Mouse (Mus musculus): ENCODE results near the gene Luzp1. TPM values are rescaled to one million over a fixed set of nuclear protein-coding genes. Genes with fewer than 3 reads are reported as not detected.

The Luzp1 gene
- total and polyA plus RNA-seq, 2 experiments from 2014 or later: 15.2 to 58.0 TPM

DNA sequence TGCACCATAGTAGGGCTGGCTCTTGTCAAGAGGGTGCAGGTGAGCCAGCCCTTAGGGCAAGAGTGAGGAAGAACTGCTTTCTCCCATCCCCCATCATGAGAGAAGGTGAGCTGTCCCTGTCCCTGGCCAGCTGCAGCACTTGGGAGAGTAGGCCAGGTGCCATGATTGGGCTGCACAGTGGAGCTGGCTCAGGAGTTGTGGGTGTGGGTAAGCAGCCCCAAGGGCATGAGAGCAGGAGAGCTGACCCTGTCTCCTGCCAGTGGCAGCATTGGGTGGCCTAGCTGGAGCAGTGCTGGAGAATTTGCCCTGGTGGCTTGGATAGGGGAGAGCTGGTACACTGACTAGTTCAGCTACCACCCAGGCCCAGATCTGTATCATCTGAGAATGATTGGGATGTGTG lies 43.3 kb downstream of the Luzp1 start:
- Histone ChIP-seq H3K27me3 (ENCODE audit: insufficient read depth, low read length) (no peaks in the 10 kb centered on the region), H3K36me3 (ENCODE audit: insufficient read depth, low read length) (no peaks in the 10 kb centered on the region), H3K4me3 (ENCODE audit: low read depth, low read length) (no peak overlapping the region), H3K9me3 (ENCODE audit: low read length) (no peaks in the 10 kb centered on the region), H3K4me2 (ENCODE audit: low read depth, low read length, poor library complexity, severe bottlenecking) (no peak overlapping the region), H3K4me1 (ENCODE audit: insufficient read depth, low read length) (no peaks in the 10 kb centered on the region), H3K9ac (replicated peaks; ENCODE audit: low read length, poor library complexity, severe bottlenecking) (no peak overlapping the region), H3K27ac (ENCODE audit: low read depth, low read length) (no peak overlapping the region)
- DNase-seq (ENCODE audit: low spot score) (no peak), ATAC-seq (ENCODE audit: low FRiP score) (no peak)
- no peak for TF ChIP-seq CTCF (IDR thresholded peaks at IDR 0.05)

DNA sequence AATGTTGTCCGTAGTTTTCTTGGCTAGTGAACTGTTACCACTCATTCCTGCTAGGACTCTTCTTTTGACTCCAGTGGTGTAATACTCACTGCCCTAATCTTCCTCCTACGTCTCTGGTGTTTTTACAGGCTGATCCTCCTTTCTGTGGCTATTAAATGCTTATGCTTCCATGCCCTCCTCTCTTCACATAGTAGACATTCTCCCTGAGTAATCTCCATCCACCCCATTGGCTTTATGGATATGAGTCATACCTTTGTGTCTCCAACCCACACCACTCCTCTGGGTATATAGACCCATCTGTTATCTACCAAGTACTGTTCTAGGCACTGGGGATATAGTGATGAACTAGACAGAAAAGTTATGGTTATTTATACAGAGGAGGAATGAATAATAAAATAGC lies 48.6 kb downstream of the Luzp1 start:
- no peak overlapping the region for H3K4me3 ChIP-seq (ENCODE audit: low read depth, low read length)
- no peaks in the 10 kb centered on the region for H3K4me1 ChIP-seq (ENCODE audit: insufficient read depth, low read length)
- H3K9me3 ChIP-seq (ENCODE audit: low read length): no peaks in the 10 kb centered on the region
- no peak overlapping the region for H3K4me2 ChIP-seq (ENCODE audit: low read depth, low read length, poor library complexity, severe bottlenecking)
- no peak for TF ChIP-seq CTCF (IDR thresholded peaks at IDR 0.05)
- DNase-seq (ENCODE audit: low spot score) (no peak), ATAC-seq (ENCODE audit: low FRiP score) (no peak)
- no peak overlapping the region for H3K9ac ChIP-seq (replicated peaks; ENCODE audit: low read length, poor library complexity, severe bottlenecking)
- H3K27me3 ChIP-seq (ENCODE audit: insufficient read depth, low read length): no peaks in the 10 kb centered on the region
- H3K27ac ChIP-seq (ENCODE audit: low read depth, low read length): no peak overlapping the region
- no peaks in the 10 kb centered on the region for H3K36me3 ChIP-seq (ENCODE audit: insufficient read depth, low read length)
- WGBS: 86% methylated on average over 2 of the region's 2 CpGs

DNA sequence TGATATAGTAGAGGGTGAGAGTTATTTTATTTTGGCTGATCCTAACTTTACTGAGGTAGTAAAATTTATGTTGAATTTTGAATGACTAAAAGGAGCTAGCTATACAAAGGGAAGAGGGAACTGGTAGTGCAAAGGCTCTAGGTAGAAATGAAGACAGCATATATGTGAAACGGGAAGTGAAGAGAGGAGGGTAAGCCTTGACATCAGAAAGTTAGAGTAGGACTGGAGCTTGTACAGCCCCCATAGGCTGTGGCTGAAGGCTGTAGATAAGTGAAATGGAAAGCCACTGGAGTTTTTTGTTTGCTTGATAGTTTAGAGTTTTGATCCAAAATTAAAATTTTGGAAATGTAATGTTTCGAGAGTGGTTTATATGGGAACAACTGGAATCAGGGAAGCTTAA lies 49.0 kb downstream of the Luzp1 start:
- 89% methylated on average over 2 of the region's 2 CpGs for WGBS
- no peaks in the 10 kb centered on the region for H3K27me3 ChIP-seq (ENCODE audit: insufficient read depth, low read length)
- no peak overlapping the region for H3K9ac ChIP-seq (replicated peaks; ENCODE audit: low read length, poor library complexity, severe bottlenecking)
- ATAC-seq (ENCODE audit: low FRiP score) (no peak), DNase-seq (ENCODE audit: low spot score) (no peak)
- no peaks in the 10 kb centered on the region for H3K4me1 ChIP-seq (ENCODE audit: insufficient read depth, low read length)
- H3K4me3 ChIP-seq (ENCODE audit: low read depth, low read length): no peak overlapping the region
- no peak overlapping the region for H3K4me2 ChIP-seq (ENCODE audit: low read depth, low read length, poor library complexity, severe bottlenecking)
- no peaks in the 10 kb centered on the region for H3K36me3 ChIP-seq (ENCODE audit: insufficient read depth, low read length)
- H3K9me3 ChIP-seq (ENCODE audit: low read length): no peaks in the 10 kb centered on the region
- no peak for TF ChIP-seq CTCF (IDR thresholded peaks at IDR 0.05)
- H3K27ac ChIP-seq (ENCODE audit: low read depth, low read length): no peak overlapping the region

DNA sequence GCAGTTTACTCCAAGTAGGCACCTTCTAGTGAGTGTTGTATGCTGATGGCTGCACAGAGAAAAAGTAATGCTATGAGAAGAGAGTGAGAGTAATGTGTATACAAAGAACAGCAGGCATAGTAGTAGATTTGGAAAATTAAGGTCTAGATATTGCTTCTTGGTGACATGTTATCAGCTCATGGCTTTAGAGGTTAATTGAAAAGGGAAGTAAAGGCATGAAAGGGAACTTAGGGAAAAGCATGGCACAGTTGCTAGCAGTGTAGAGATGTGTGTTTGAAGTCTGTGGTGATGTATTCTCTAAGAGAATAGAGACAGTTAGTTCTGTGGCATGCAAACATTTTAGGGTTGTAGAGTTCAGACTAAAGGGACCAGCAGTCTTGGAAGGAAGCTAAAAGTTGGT lies 50.3 kb downstream of the Luzp1 start:
- no peak for DNase-seq (ENCODE audit: low spot score)
- Histone ChIP-seq H3K4me1 (ENCODE audit: insufficient read depth, low read length) (no peaks in the 10 kb centered on the region), H3K4me2 (ENCODE audit: low read depth, low read length, poor library complexity, severe bottlenecking) (no peak overlapping the region), H3K9ac (replicated peaks; ENCODE audit: low read length, poor library complexity, severe bottlenecking) (no peak overlapping the region), H3K27me3 (ENCODE audit: insufficient read depth, low read length) (no peaks in the 10 kb centered on the region), H3K36me3 (ENCODE audit: insufficient read depth, low read length) (no peaks in the 10 kb centered on the region), H3K27ac (ENCODE audit: low read depth, low read length) (no peak overlapping the region), H3K9me3 (ENCODE audit: low read length) (no peaks in the 10 kb centered on the region), H3K4me3 (ENCODE audit: low read depth, low read length) (no peak overlapping the region)
- no peak for TF ChIP-seq CTCF (IDR thresholded peaks at IDR 0.05)
- ATAC-seq (ENCODE audit: low FRiP score): no peak

DNA sequence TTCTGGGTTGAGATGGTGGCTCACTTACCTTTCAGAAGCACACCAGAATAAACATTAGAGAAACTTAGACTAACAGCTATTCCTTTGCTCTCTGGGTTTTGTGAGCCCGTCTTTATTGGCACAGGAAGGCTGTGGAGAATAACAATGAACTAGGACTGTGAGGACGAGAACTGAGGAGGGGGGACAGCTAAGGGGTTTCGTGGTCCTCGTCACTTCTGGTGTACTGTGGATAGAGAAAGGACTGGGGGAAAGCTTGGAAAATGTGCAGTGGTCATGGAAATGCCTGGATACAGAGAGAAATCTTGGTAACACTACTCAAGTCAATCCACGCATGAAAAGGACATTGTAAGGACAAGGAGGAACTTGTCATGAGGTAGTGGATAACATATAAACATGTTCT lies 52.3 kb downstream of the Luzp1 start:
- Histone ChIP-seq H3K4me3 (ENCODE audit: low read depth, low read length) (no peak overlapping the region), H3K4me1 (ENCODE audit: insufficient read depth, low read length) (no peaks in the 10 kb centered on the region), H3K27ac (ENCODE audit: low read depth, low read length) (no peak overlapping the region), H3K9me3 (ENCODE audit: low read length) (no peaks in the 10 kb centered on the region), H3K27me3 (ENCODE audit: insufficient read depth, low read length) (no peaks in the 10 kb centered on the region), H3K4me2 (ENCODE audit: low read depth, low read length, poor library complexity, severe bottlenecking) (no peak overlapping the region), H3K36me3 (ENCODE audit: insufficient read depth, low read length) (no peaks in the 10 kb centered on the region), H3K9ac (replicated peaks; ENCODE audit: low read length, poor library complexity, severe bottlenecking) (no peak overlapping the region)
- no peak for ATAC-seq (ENCODE audit: low FRiP score)
- DNase-seq (ENCODE audit: low spot score): peak; percentile 34
- WGBS: 63% methylated on average over 5 of the region's 5 CpGs
- TF ChIP-seq CTCF (IDR thresholded peaks at IDR 0.05): no peak

DNA sequence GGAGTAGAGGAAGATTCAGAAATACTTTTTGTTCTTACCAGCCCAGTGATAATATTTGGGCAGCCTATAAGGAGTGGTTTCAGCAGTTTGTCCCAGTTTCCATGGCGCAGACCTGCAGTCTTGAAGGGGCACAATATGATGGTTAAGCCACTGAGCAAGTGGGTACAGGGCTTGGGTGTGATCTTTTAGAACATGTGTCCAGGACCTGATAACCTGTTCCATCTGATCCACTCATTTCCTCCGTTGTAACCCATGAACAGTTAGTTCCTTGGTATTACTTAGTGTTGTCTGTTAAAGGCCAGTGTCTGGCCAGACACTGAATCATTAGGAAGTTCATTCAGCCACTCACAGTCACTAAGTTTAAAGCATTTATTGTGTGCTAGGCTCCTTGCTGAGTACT lies 54.7 kb downstream of the Luzp1 start:
- no peak overlapping the region for H3K9ac ChIP-seq (replicated peaks; ENCODE audit: low read length, poor library complexity, severe bottlenecking)
- no peaks in the 10 kb centered on the region for H3K9me3 ChIP-seq (ENCODE audit: low read length)
- WGBS: 83% methylated on average over 2 of the region's 2 CpGs
- no peak for TF ChIP-seq CTCF (IDR thresholded peaks at IDR 0.05)
- DNase-seq (ENCODE audit: low spot score) (no peak), ATAC-seq (ENCODE audit: low FRiP score) (no peak)
- no peaks in the 10 kb centered on the region for H3K36me3 ChIP-seq (ENCODE audit: insufficient read depth, low read length)
- H3K4me3 ChIP-seq (ENCODE audit: low read depth, low read length): no peak overlapping the region
- H3K4me2 ChIP-seq (ENCODE audit: low read depth, low read length, poor library complexity, severe bottlenecking): no peak overlapping the region
- no peaks in the 10 kb centered on the region for H3K4me1 ChIP-seq (ENCODE audit: insufficient read depth, low read length)
- H3K27ac ChIP-seq (ENCODE audit: low read depth, low read length): no peak overlapping the region
- H3K27me3 ChIP-seq (ENCODE audit: insufficient read depth, low read length): no peaks in the 10 kb centered on the region

DNA sequence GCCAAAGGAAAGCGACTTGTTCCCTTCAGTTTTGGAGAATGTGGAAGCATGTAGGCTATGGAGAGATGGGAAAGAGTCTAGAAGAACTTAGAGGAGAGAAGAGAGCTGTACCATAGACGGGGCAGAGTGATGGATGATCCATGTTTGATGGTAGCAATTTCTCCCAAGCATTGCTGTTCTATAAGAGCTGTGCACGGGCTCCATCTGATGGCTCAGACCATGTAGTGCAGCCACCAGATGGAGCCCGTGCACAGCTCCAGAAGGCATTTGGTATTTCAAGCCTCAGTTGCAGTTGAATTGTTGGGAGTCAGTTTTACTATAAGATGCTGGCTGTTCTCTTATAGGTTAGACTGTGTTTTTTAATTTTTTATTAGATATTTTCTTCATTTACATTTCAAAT lies 56.9 kb downstream of the Luzp1 start:
- Histone ChIP-seq H3K9me3 (ENCODE audit: low read length) (no peaks in the 10 kb centered on the region), H3K27ac (ENCODE audit: low read depth, low read length) (no peak overlapping the region), H3K27me3 (ENCODE audit: insufficient read depth, low read length) (no peaks in the 10 kb centered on the region), H3K4me1 (ENCODE audit: insufficient read depth, low read length) (no peaks in the 10 kb centered on the region), H3K4me2 (ENCODE audit: low read depth, low read length, poor library complexity, severe bottlenecking) (no peak overlapping the region), H3K36me3 (ENCODE audit: insufficient read depth, low read length) (no peaks in the 10 kb centered on the region), H3K9ac (replicated peaks; ENCODE audit: low read length, poor library complexity, severe bottlenecking) (no peak overlapping the region), H3K4me3 (ENCODE audit: low read depth, low read length) (no peak overlapping the region)
- WGBS: 27% methylated on average over 4 of the region's 4 CpGs
- DNase-seq (ENCODE audit: low spot score): peak; percentile 83
- peak; percentile 74 for TF ChIP-seq CTCF (IDR thresholded peaks at IDR 0.05)
- no peak for ATAC-seq (ENCODE audit: low FRiP score)

All from midbrain, postnatal 0 days (tissue).